Mouse (Mus musculus) inflammation-experienced regulatory T-cells, adult 6 months (primary cell): ENCODE measurements around the gene Lrrc72. TPM values are rescaled to one million over a fixed set of nuclear protein-coding genes. Genes with fewer than 3 reads are reported as not detected.

Source experiments
- ATAC-seq: one replicate; pipeline ENCODE4 v1.8.0; 2017
- polyA plus RNA-seq, 3 experiments: library from polyadenylated mRNA; unstranded; fragments of 100-300 nt; shearing (Covaris generic); gene quantifications; one replicate each; pipeline ENCODE4 v1.2.1; 2017

The Lrrc72 gene
- under 1 TPM in 1 of 3 experiments, not detected in 2; 0.54 TPM for polyA plus RNA-seq

- ATAC-seq, result no peak
Measured at GRCm38 (mm10) chr12:36253298-36253697, at the start of gene Lrrc72. Gene Lrrc72, minus strand, starts transcription at chr12:36253398.

DNA sequence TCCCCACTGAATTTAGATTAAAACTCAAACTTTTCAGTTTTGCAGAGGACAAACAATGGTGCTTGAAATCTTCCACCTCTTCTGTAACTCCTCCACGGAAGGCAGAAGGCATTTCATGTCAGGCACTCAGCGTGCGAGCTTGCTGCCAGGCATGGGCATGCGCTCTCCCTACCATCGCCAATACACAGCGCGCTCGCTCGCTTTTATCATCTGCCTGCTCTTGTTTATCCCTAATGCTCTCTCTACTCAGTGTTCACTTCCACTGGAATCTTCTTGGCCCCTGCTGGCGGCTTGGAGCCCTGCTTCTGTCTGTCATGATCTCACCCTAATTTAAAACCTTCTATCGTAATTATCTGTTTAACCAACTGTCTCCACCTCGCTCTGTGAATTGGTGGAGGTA is 49.1 kb upstream of the Lrrc72 start:
- no peak for ATAC-seq

DNA sequence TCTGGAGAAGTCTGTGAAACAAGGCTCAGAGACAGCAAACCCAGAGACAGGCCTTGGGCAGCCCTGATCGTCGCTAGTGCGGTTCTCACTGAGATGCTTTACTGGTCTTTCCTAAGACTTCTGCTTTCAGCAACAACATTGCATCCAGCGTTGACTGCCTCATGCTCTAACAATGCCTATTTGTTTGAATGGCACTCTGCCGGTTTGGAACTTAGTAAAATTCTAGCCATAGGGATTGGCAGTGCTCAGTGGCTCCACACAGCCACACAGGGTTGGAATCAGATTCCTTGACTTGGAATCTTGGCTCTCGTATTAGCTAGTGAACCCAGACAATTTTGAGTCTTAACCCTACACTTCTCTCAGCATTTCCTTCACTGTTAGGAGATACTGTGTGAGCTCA is 38.1 kb upstream of the Lrrc72 start:
- ATAC-seq, result no peak

DNA sequence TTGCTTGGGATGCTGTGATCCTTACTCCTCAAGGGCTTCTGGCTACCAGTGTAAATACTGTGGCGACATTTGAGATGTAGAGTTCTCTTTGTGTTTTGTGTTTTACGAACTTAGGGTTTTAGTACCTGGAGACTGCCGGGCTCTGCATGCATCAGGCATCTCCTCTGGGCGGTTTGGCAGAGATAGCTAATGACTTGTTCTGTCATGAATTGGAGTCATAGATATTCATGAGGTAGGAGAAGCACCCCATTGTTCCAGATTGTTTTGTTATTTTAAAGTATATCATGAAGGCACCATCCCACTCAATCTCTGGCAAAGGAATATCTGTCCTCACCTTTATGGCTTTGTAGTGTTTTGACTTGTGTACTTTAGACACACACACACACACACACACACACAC is 37.3 kb upstream of the Lrrc72 start:
- no peak for ATAC-seq

DNA sequence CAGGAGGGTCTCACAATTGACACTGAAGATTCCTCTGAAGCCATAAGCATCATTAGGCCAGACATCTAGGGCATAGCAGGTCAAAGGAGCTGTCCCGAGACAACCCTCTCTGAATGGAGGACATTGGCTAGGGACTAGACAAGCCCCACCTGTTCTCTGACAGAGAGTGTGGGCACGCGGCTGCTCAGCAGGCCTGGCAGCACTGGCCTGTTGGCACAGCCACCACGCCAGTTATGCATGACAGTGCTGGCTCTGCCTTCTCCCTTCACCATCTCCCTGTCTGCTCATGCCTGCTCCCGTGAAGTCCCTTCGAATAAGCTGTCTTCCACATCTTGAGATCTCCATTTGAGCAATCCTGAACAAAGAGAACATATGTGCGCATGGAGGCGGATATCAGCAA is 36.4 kb upstream of the Lrrc72 start:
- no peak for ATAC-seq

GRCm38 (mm10) chr12:36274823-36275222 is 21.6 kb upstream of the Lrrc72 start:
- no peak for ATAC-seq

GRCm38 (mm10) chr12:36267670-36268246 is 14.6 kb upstream of the Lrrc72 start:
- ATAC-seq, result no peak

DNA sequence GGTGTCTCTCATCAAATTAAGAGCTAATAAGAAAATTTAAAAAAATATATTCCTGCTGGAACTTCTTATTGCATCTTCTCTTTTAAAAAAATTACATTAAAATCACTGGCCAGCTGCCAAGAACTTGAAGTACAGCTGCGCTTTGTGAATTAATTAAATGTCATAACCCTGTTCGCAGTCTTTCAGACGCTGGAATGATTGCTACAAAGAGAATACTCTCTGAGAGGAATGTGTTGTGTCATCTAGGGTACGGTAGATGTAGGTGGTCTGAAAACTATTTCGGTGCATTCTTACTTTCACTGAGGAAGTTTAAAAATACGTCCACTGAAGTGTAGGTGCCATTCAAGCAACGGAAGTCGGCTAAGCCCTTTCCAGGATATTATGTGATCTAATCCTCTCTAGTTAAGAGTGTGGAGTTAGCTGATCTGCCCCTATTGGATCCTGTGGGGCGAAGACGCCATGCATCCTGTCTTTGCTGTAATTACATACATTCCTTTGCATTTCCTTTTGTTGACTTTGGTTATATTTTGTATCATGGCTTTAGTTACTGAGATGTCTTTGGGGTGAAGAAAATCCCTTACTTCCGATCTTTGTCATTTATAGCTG is 9.0 kb upstream of the Lrrc72 start:
- ATAC-seq, result no peak

DNA sequence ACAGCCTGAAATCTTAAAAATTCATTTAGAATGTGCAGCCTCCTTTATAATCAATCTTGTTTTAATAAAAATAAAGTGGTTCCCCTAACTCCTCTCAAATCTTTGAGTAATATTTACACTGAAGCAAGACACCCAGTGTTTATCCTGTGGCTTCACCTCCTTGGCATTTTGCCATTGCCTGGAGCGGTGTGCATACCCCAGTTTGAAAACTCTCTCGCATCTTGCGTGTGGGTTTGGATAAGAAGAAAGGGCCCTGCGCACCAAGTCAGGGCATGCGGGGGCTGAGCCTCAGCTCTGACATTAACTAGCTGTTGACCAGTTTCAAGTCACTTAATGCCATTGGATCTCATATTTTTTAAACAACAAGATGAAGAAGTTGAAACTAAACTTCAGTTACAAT is 2.2 kb upstream of the Lrrc72 start:
- ATAC-seq, result no peak

GRCm38 (mm10) chr12:36241171-36241570 is 12.0 kb downstream of the Lrrc72 start:
- peak; percentile 46 for ATAC-seq

GRCm38 (mm10) chr12:36231386-36231785 is 21.8 kb downstream of the Lrrc72 start:
- no peak for ATAC-seq

DNA sequence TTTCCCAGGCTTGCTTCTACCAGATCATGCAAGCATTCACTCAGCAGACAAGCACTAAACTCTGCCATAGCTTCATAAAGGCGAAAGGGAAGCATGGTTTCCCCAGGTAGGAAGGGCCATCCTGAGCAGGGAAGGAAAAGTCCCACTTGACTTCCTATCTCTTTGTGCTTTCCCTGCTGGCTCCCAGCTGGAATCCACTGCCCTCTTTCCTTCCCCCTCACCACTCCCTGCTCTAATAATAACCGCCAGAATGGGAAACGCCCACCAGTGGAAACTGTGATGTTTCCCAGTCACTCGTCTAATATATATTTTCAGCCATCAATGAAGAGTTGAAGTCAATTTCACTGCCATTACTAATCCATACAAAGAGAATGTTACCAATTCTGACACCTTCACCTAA is 28.8 kb downstream of the Lrrc72 start:
- no peak for ATAC-seq

GRCm38 (mm10) chr12:36216905-36217304 is 36.3 kb downstream of the Lrrc72 start:
- ATAC-seq, result peak; percentile 84

GRCm38 (mm10) chr12:36216230-36216629 is 37.0 kb downstream of the Lrrc72 start:
- peak; percentile 10 for ATAC-seq

DNA sequence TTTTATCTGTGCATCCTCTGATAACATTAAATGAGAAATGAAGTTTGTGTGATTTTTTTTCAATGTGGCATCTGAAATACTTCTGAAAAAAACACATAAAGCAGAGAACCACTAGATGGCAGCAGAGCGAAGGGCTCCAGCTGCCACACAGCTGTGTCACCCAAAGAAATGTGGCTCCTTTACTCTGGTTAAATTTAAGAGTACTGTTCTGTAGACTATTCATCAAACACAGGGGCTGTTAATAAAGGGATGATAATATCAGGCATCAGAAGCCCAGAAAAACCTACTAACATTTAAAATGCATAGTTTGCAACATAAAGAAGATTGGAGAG is 38.1 kb downstream of the Lrrc72 start:
- peak; percentile 54 for ATAC-seq

- peak; percentile 5 for ATAC-seq
Measured at GRCm38 (mm10) chr12:36214389-36215148, 38.6 kb downstream of the Lrrc72 start.

- no peak for ATAC-seq
Measured at GRCm38 (mm10) chr12:36210096-36210495, 43.1 kb downstream of the Lrrc72 start.

- ATAC-seq, result peak; percentile 43
Measured at GRCm38 (mm10) chr12:36208456-36208855, 44.7 kb downstream of the Lrrc72 start.

- no peak for ATAC-seq
Measured at GRCm38 (mm10) chr12:36207800-36208148, 45.4 kb downstream of the Lrrc72 start.

GRCm38 (mm10) chr12:36207072-36207799 is 46.0 kb downstream of the Lrrc72 start:
- ATAC-seq, result no peak

DNA sequence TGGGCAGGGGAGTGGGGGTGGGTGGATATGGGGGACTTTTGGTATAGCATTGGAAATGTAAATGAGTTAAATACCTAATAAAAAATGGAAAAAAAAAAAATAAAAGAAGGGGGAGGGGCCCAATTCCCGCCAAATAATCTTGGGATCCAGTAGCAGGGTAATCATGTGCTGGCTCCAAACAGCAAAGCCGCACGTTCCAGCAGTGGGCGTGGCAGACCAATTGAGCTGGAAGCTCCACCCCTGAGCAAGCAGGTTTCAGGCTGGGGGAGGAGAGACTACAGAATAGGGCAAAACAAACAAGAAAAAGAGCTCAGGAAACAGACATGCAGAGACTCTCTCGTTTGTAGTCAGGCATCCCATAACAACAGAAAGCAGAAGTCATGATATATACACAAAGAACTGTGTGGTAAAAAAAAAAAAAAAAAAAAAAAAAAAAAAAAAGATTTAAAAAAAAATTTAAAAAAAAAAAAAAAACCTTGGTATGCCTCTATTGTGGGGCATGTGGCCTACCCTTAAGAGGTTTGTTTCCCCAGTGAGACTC is 47.5 kb downstream of the Lrrc72 start:
- ATAC-seq, result peak; percentile 53

DNA sequence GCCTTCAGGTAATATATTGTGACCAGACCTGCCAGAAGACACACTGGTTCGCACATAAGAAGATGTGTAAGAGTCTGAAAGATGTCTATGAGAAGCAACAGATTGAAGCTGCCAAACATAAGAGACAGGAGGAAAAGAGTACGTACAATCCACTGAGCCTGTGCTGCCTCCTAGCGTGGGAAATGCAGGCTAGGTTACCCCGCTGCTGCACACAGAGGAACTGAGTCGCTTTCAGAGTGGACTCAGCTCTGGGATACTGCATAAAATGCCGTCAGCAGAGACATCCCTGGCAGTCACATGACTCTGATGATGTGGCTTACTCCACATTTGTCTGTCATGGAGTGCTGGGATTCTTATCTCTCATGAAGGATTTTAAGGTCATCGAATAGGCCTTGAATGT is 58.2 kb downstream of the Lrrc72 start:
- no peak for ATAC-seq

DNA sequence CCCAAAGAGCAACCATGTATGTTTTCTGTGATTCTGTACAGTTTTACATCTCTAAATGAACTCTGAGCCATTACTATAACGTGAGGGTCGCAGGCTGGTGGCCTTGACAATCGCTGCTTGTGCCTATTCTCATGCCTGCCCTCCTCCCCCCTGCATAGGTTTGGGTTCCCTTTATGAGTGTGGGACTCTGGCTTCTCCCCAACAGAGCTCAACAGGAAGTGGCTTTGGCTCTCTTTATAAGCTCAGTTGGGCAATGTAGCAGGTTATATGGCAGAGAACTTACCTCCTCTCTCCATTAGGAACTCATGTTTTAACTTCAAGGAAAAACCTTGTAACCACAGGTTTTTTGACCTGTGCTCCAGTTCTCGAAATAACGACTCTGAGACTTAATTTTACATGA is 62.9 kb downstream of the Lrrc72 start:
- peak; percentile 80 for ATAC-seq
